21 mouse cellular contexts compared by ENCODE assay signal in genomic region chr13:32690279-32690678, GRCm38 (mm10).
DNase-seq lines count a peak whose midpoint lies in the region; ATAC-seq lines count a peak whose summit lies in the region.
"Had no signal": no experiment of that assay in that cellular context is flagged by ENCODE, and none has a peak within 500 bp of the region (broad histone marks: within the 10 kb centered on the region; RNA-seq: fewer than 3 reads in every experiment).

No protein-coding gene starts in this region.

- peak; percentile 43 for DNase-seq in CD4-positive, CD25-positive, alpha-beta regulatory T cell, adult 2 months (ENCODE audit: low read depth, low spot score)
- no peak for DNase-seq in layer of hippocampus, postnatal 10 days (ENCODE audit: low spot score in 2 of 2)
- DNase-seq: adrenal gland, adult 2 months; adrenal gland, postnatal 10 days; adrenal gland, postnatal 25 days; cerebellum, adult 11 months; cerebellum, adult 18-20 months; cerebellum, adult 8-10 months; cerebellum, adult 9-11 months; cerebellum, postnatal 36 days; embryo, embryonic 11 days; forebrain, postnatal 0 days had no signal

- H3K9ac ChIP-seq in forebrain, embryonic 16.5 days (replicated peaks; ENCODE audit: low read depth, low read length) = no peak overlapping the region
- H3K9ac ChIP-seq: embryonic facial prominence, embryonic 13.5 days; embryonic facial prominence, embryonic 15.5 days; forebrain, embryonic 12.5 days; forebrain, postnatal 0 days had no signal

- H3K4me2 ChIP-seq in forebrain, embryonic 16.5 days (ENCODE audit: low read length) = no peak overlapping the region
- H3K4me2 ChIP-seq: embryonic facial prominence, embryonic 13.5 days; embryonic facial prominence, embryonic 15.5 days; forebrain, embryonic 12.5 days had no signal

- no peak overlapping the region for H3K27ac ChIP-seq in forebrain, embryonic 16.5 days (ENCODE audit: low read length)
- H3K27ac ChIP-seq: embryonic facial prominence, embryonic 13.5 days; embryonic facial prominence, embryonic 15.5 days; forebrain, embryonic 10.5 days; forebrain, embryonic 12.5 days had no signal

- no peaks in the 10 kb centered on the region for H3K4me1 ChIP-seq in forebrain, embryonic 16.5 days (replicated peaks; ENCODE audit: control insufficient read depth, insufficient read depth, low read length)
- H3K4me1 ChIP-seq: embryonic facial prominence, embryonic 13.5 days; embryonic facial prominence, embryonic 15.5 days; forebrain, embryonic 10.5 days; forebrain, embryonic 12.5 days had no signal

- H3K4me3 ChIP-seq in forebrain, embryonic 16.5 days (replicated peaks; ENCODE audit: low read length) = no peak overlapping the region
- H3K4me3 ChIP-seq: embryonic facial prominence, embryonic 13.5 days; embryonic facial prominence, embryonic 15.5 days; erythroblast, embryonic 14.5 days; forebrain, embryonic 10.5 days; forebrain, embryonic 12.5 days had no signal

- H3K9me3 ChIP-seq in forebrain, embryonic 16.5 days (ENCODE audit: control insufficient read depth, low read length) = no peaks in the 10 kb centered on the region
- H3K9me3 ChIP-seq: embryonic facial prominence, embryonic 13.5 days; embryonic facial prominence, embryonic 15.5 days; forebrain, embryonic 10.5 days; forebrain, embryonic 12.5 days had no signal

- H3K27me3 ChIP-seq in forebrain, embryonic 16.5 days (replicated peaks; ENCODE audit: control insufficient read depth, insufficient read depth, low read length) = no peaks in the 10 kb centered on the region
- H3K27me3 ChIP-seq: embryonic facial prominence, embryonic 13.5 days; embryonic facial prominence, embryonic 15.5 days; forebrain, embryonic 12.5 days had no signal

- H3K36me3 ChIP-seq in forebrain, embryonic 16.5 days (ENCODE audit: control insufficient read depth, insufficient read depth) = no peaks in the 10 kb centered on the region
- H3K36me3 ChIP-seq: embryonic facial prominence, embryonic 13.5 days; embryonic facial prominence, embryonic 15.5 days; forebrain, embryonic 10.5 days; forebrain, embryonic 12.5 days had no signal

- WGBS in forebrain, embryonic 16.5 days = 85% methylated on average over 3 of the region's 3 CpGs

- peak; percentile 53 for ATAC-seq in CD4-positive, CD25-positive, alpha-beta regulatory T cell, adult 4 months
- ATAC-seq in inflammation-experienced regulatory T-cells, adult 6 months = peak; percentile 38
- ATAC-seq in forebrain, embryonic 16.5 days = no peak
- ATAC-seq: forebrain, embryonic 14.5 days; forebrain, postnatal 0 days had no signal
